Mouse (Mus musculus) left cerebral cortex, postnatal 36 days (tissue): ENCODE data around the gene Slc28a1. TPM values are rescaled to one million over a fixed set of nuclear protein-coding genes. Genes with fewer than 3 reads are reported as not detected.
"Not testable (repeated sequence)": the region's sequence is repeated elsewhere in the genome, so short reads cannot be mapped to it uniquely, and the experiment has no call there.

ENCODE experiments used
- DNase-seq, 2 experiments: peaks; one replicate each; pipeline ENCODE4 v3.0.0; 2021 to 2022; ENCODE audit warnings: low spot score in 2 of 2, mixed read lengths in 1 of 2
- intact Hi-C: fragments of 180-260 bp; cut with DNase I; formaldehyde crosslinking; loops from one replicate; pipeline ENCODE4 v1.15.1; 2025
- total RNA-seq, 2 experiments: library from RNA; stranded (reverse); gene quantifications; 2 replicates each; pipeline ENCODE4 v1.2.3; 2021

Gene Slc28a1
- total RNA-seq, 2 experiments from 2014 or later = 0.27 to 0.30 TPM

DNA sequence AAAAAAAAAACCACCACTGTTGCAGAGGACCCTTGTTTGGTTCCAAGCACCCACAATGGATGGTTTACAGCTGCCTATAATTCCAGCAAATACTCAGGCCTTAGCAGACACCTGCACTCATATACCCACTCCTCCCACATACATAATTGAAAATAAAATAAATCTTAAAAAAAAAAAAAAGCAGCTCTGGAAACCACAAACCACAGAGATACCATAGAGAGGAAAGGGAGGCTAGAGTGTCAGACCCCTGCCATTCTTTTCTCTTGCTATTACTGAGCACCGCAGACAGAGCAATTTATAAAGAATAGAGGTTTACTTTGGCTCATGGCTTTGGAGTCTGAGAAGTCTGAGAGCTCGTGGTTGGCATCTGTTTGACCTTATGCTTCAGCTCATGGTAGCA lies 8.2 kb downstream of the Slc28a1 start:
- intact Hi-C loops = no loop called here
- no peak for DNase-seq

DNA sequence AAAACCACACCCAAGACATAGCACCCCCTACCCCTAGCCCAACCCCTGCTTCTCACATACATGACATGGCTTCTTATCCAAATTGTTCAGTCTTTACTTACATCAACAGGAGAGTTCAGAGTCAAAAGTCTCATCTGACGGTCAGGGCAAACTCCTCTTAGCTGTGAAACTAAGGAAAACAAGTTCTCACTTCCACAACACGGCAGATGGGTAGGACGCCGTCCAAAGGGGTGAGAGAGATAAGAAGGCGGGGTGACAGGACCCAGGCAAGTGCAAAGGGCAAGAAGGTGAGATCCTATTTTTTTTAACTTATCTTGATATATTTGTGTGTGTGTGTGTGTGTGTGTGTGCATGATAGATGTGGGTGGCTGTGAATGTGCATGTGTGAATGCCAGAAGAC lies 9.0 kb downstream of the Slc28a1 start:
- intact Hi-C loops = no loop called here
- DNase-seq = no peak

DNA sequence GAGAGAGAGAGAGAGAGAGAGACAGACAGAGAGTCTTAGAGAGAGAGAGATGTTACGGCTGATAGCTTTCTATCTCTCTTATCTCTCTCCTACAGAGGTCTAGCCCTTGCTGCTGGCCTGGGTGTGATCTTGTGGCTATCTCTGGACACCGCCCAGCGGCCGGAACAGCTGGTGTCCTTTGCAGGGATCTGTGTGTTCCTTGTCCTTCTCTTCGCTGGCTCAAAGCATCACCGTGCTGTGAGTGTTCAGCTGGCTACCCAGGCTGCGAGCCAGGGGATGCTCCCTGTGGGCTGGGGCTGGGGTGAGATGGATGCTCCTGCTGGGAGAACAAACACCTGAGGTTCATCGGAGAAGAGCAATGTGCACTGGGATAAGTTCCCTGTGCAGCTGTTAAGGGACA lies 10.2 kb downstream of the Slc28a1 start:
- intact Hi-C loops = no loop called here
- no peak for DNase-seq

DNA sequence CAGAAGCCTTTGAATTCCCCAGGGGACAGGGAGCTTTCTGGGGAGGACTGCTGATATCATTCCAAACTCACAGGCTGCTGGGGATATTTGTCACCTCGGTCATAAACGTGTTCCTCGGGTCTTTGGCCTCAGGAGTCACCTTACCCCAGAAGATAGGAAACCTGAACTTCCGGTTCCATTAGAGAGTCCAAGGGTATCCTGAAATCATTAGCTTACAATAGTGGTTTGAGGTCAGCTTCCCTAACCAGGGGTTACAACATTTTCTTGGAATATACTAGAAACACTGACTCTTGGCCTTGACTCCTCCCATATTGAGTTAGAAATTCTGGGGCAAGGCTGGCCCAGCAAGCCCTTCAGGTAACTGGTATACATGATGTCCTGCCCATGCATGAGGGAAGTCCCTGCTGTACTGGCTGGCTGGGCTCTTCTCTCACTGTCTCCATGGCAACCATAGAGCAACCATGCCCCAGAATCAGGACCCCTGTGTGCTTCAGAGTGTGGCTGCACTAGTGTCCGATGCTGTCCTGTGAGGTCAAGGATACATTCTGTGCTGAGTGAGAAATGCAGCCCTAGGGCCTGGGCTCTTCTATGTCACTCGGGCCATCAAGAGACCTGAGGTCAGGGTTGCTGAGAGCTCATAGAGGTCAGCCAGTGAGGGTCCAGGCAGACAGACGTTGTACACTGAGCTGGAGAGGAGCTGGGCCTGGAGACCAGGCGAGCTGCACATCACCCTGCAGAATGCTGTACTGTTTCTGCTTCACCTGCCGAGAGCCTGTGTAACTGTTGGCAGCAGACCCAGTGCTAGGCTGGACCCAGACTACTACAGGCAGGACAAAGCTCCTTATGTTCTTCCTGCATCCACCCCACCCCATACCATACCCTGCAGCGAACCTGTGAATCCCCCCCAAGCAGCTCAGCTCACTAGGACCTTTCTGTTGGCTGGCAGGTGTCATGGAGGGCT lies 10.9 kb downstream of the Slc28a1 start:
- intact Hi-C loops = no loop called here
- DNase-seq = no peak

DNA sequence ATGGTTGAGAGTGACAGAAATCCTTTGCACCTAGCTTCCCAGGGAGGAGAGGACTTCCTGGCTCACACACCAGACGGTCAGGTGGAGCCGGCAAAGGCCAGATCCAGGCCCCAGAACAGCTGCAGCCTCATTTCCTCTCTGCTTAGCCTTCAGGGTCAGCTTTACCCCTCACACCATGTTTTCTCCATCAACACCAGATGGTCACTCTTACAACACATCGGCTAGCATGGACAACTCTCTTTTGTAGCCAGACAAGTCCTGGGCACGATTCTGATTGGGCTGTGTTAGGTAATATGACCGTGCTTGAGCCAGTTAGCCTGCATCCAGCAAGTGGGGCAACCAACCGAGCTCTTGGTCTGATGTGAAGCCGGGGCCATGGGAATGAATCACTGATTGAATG lies 17.3 kb downstream of the Slc28a1 start:
- intact Hi-C loops = no loop called here
- DNase-seq = no peak

DNA sequence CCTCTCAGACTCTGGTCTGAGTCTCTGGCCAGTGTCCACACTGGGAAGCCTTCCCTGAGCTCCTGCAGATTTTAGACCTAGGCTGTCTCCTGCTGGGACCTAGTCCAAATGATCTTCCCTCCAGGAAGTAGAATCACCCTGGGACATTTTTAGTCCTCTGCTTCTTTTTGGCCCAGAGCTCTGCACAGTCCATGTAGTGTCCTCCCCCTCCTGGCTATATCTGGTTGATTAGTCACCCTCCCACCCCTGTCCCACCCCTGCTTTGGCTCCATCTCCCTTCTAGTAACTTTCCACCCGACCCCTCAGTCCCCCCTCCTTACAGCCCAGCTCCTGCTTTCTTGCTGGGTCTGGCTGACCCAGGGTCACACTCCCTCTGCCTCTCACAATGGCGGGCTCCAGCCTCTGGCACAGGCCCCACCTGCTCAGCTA lies 18.3 kb downstream of the Slc28a1 start:
- DNase-seq = no peak
- intact Hi-C loops = no loop called here

DNA sequence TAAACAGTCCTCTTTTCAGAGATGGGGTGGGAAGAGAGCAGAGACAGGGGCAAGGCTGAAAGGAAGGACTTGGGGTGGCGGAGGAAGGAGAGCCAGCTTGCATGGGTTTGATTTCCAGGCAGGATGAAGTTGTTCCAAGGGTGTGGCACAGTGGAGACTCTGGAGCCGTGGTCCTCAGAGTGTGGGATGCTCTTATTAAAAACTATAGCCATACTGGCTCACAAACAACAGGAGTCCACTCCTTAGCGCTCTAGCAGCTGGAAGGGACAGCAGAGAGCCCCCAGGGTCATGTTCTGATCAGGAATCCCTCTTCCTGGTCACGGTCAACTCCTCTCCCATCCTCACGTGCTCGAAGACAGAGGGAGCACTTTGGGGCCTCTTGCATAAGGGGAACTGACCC lies 18.8 kb downstream of the Slc28a1 start:
- intact Hi-C loops = no loop called here

DNA sequence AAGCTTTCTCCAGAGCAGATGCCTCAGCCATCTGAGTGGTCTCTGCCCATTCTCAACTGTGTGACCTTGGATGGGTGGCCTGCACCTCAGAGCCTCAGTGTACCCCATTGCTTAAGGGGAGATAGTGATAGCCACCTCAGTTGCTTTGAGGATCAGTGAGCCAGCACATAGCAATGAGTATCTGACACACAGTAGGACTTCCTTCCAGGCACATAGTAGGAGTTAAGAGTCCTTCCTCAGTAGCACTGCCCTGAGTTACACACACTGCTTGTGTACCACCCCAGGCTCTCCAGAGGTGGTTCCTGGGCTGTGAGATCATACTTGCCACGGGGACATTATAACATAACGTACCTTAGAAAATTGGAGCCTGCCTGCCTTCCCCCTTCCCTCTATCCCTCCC lies 19.3 kb downstream of the Slc28a1 start:
- DNase-seq = no peak
- intact Hi-C loops = no loop called here

More for the DNA sequence above, 18.8 kb downstream of the Slc28a1 start:
- DNase-seq = no peak

DNA sequence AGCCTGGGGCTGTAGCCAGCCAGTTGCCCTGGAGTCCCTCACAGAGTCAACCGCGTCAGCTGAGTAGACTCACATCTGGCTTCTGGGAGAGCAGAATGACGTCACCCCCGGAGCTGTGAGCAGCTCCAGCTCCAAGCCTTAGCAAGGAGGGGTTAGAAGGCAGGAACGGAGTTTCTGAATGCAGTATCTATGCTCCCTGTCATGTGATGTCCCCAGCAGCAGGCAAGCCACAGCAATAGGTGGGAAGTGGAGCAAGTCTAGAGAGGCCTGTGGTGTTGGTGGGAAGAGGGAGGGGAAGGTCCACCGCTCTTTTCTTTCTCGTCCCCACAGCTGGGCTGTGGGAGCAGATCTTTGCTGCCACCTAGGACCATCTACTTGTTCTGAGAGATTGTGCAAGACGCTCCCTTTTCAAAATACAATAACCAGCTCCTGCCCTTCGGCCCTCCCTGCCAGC lies 20.0 kb downstream of the Slc28a1 start:
- intact Hi-C loops = no loop called here
- DNase-seq = peak; percentile 54 to 56

DNA sequence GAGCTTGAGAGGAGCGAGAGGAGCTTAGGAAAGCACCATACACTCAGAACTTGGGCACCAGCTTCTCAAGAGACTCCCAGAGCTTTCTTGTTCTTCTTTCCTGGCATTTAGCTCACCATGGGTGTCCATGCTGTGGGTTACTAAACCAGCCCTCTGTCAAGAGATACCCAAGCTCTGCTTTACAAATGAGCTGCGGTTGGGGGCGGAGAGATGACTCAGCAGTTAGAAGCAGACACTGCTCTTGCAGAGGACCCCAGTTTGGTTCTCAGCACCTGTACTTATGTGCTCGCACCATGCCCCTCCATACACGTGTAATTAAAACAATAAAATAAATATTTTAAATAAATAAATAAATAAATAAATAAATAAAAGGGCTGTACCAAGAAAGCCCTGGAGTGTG lies 22.7 kb downstream of the Slc28a1 start:
- no peak for DNase-seq
- intact Hi-C loops = no loop called here

DNA sequence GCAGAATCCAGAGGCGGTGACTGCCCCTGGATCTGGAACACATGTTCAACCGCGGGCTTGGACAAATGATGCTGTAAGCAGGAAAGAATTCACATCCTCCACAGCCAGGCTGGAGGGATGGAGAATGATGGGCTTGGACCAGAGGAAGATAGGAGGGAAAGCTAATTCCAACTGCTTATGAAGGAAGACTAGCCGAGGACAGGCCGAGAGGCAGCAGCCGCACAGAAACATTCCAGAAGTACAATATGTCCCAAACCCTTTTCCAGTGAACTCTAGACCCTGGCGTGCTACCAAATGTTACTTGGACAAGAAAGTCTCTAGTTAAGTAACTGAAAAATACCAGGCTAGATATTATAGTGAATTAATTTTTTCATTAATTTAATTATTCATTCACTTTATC lies 24.5 kb downstream of the Slc28a1 start:
- no peak for DNase-seq
- intact Hi-C loops = no loop called here

DNA sequence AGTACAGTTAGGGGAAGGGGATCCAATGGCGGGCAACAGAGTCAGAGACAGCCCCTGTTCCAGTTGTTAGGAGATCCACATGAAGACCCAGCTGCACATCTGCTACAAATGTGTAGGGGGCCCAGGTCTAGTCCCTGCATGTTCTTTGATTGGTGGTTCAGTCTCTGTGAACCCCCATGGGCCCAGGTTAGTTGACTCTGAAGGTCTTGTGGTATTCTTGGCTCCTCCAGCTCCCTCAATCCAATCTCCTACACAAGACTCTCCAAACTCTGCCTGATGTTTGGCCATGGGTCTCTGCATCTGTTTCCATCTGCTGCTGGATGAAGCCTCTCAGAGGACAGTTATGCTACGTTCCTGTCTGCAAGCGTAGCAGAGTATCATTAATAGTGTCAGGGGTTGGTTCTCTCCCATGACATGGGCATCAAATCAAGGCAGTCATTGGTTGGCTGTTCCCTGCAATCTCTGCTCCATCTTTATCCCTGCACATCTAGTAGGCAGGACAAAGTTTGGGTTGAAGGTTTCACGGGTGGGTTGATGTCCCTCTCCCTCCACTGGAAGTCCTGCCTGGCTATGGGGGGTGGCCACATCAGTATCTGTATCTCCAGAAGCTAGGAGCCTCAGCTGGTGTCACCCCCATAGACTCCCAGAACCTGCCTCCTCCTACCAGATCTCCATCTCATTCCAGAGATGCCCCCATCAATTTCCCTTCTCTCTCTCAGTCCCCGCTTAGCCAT lies 25.2 kb downstream of the Slc28a1 start:
- no peak for DNase-seq
- intact Hi-C loops = no loop called here

DNA sequence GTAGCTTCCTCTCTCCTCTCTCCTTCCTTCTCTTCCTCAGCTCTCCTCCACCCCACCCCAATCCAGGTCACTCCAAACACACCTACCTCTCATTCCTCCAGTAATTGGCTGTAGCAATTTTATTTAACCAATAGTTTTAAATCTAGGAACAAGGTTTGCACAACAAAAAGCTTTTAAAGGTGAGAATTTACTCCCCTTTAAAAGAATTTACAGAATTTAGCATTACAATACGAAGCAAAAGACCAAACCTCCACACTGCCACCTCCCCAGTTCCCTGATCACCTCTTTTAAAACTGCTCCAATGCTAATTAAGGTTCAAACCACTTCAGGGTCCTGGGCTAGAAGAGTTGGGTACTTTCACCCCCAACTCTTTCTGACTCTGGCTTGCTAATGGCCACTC lies 26.9 kb downstream of the Slc28a1 start:
- intact Hi-C loops = no loop called here
- DNase-seq = no peak

DNA sequence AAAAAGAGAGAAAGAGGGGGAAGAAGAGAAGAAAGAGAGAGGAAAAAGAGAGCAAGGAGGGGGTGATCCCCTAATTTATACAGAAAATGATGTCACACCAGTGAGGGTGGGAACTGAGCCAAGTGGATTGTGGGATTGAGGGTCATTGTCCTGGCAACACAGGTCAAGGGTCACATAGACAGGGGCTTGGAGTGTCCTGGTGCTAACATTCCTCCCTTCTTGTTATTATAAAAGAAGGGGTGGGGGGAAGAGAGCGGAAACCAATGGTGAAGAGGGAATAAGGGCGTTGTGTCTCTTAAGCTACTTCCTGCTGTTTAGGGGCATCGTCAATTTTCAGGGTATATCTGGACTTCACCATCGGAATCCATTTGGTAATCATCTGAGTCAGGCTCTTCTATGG lies 28.5 kb downstream of the Slc28a1 start:
- intact Hi-C loops, DNase-seq: not testable (repeated sequence)

DNA sequence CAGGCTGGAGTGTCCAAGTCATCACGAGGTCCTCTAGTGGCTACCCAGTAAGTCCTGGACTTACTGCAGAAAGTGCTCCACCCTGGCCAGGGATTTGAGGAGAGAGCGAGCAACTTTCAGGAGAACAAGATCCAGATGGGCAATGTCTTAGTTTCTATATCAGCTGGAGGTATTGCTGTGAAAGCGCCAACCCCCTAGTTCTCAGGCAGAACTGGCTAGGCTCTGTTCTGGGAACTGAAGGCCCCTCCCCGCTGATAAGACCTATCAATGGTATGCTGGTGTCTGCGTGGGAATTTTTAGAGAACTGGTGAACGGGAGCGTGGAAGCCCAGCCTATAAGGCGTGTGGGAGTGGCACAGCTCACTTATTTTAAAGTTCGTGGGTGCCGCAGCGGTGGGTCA lies 35.2 kb downstream of the Slc28a1 start:
- no peak for DNase-seq
- intact Hi-C loops = no loop called here

DNA sequence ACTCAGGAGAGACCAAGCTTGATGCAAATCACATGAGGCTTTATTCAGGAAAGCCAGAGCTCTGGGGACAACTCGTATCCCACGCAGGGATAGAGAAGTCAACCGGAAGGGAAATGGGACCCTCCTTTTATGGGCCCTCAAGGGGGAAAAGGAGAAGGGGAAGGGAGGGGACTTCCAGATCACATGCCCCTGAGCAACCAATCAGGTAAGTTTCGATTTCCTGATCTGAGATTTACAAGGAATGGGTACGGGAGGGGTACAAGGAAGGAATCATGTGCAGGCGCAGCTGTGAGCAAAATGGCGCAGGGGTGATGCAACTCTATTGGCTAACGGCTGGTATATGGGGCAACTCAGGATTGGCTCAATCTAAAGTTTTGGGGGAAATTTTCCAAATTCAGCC lies 36.6 kb downstream of the Slc28a1 start:
- DNase-seq = no peak
- intact Hi-C loops = no loop called here

DNA sequence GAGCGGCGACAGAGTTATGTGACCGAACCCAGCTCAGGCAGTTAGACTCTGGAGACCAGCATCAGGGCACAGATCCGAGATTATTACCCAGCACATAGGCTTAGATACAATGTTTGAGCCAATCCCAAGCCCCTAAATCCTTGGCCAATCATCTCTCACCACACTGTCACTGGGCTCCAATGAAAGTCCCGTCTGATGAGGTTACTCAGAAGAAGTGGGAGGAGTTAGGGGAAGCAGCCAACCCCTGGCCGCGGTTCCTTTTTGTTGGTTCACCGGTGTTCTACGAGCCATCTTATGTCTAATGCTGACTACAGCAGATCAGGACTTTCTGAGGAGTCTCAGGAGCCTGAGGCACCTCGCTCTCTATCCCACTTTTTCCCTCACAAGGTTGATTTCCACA lies 37.7 kb downstream of the Slc28a1 start:
- intact Hi-C loops = no loop called here
- no peak for DNase-seq

DNA sequence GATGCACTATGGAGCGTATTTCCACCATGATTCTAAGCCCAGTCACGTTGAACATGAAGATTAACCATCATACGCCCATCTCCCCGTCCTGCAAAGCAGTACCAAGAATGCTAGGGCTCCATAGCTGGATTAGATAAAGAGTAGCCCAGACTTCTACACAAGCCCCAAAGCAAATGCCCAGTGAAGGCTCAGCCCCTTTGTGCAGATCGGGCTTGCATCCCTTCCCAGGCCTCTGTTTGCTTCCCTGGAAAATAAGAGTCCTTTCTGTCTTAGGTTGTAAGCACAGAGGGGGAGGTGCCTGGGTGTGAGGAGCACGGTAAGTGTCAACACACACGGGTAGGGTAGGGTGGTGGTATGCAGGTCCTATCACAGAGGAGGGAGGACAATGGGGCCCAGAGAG lies 38.2 kb downstream of the Slc28a1 start:
- no peak for DNase-seq
- intact Hi-C loops = no loop called here

DNA sequence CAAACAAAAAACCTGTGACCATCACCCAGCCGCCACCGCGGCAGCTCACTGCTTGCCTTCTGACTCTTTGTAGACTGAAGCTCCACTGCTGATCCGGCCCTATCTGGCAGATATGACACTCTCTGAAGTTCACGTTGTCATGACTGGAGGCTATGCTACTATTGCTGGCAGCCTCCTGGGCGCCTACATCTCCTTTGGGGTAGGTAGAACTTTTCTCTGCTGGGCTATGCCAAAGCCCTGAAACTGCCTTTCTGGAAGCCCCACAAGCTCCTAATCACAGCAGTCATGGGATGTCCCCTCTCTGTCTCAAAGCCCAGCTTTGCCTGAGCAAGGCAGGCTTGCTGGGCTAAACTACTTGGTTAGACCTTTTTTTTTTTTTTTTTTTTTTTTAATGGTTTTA lies 38.7 kb downstream of the Slc28a1 start:
- DNase-seq = no peak
- intact Hi-C loops = no loop called here

DNA sequence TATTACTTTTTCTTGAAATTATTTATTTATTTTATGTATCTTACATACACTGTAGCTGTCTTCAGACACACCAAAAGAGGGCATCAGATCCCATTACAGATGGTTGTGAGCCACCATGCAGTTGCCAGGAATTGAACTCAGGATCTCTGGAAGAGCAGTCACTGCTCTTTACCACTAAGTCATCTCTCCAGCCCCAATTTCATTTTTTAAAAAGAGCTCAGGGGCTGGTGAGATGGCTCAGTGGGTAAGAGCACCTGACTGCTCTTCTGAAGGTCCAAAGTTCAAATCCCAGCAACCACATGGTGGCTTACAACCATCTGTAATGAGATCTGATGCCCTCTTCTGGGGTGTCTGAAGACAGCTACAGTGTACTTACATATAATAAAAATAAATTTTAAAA lies 39.6 kb downstream of the Slc28a1 start:
- intact Hi-C loops, DNase-seq: not testable (repeated sequence)

DNA sequence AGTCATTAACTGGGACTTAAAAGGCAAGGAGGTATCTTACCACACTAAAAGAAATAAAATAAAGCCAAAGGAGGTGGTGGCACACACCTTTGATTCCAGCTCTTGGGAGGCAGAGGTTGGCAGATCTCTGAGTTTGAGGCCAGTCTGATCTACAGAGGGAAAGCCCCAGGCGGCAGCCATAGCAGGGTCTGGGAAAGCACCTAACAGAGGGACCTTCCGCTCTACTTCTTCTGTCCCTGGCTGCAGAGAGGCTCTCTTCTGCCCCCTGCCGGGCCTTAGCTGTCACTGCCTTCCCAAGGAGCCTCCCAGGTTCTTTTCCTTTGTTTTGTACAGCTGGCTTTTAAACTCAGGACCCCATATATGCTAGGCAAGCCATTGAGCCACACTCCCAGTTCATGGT lies 40.4 kb downstream of the Slc28a1 start:
- intact Hi-C loops = loop anchor here (1.0 kb wide), 1 partner anchor 298 kb away; no protein-coding TSS in a partner anchor
- peak; percentile 20 to 25 for DNase-seq
